Mouse (Mus musculus): ENCODE measurements around the gene A430033K04Rik.

A430033K04Rik gene

GRCm38 (mm10) chr5:138622645-138623477 is at the start of gene A430033K04Rik:
Gene A430033K04Rik (plus strand): TSS chr5:138622859.
- DNase-seq (ENCODE audit: low spot score in 2 of 2): peak; percentile 92 to 93

GRCm38 (mm10) chr5:138587396-138587795 is 35.3 kb upstream of the A430033K04Rik start:
- DNase-seq (ENCODE audit: low spot score in 2 of 2): no peak

- no peak for DNase-seq (ENCODE audit: low spot score in 2 of 2)
Measured at GRCm38 (mm10) chr5:138618353-138618752, 4.3 kb upstream of the A430033K04Rik start.

- peak; percentile 90 to 92 for DNase-seq (ENCODE audit: low spot score in 2 of 2)
Measured at GRCm38 (mm10) chr5:138619211-138620128, 3.2 kb upstream of the A430033K04Rik start, which contains the start of gene Zfp68. Gene Zfp68 (minus strand): TSS chr5:138619761.

GRCm38 (mm10) chr5:138620836-138621235 is 1.8 kb upstream of the A430033K04Rik start:
- DNase-seq (ENCODE audit: low spot score in 2 of 2): no peak

GRCm38 (mm10) chr5:138623478-138623875 is 818 bp downstream of the A430033K04Rik start:
- no peak for DNase-seq (ENCODE audit: low spot score in 2 of 2)

GRCm38 (mm10) chr5:138636486-138636885 is 13.8 kb downstream of the A430033K04Rik start:
- no peak for DNase-seq (ENCODE audit: low spot score in 2 of 2)

- no peak for DNase-seq (ENCODE audit: low spot score in 2 of 2)
Measured at GRCm38 (mm10) chr5:138641081-138641480, 18.4 kb downstream of the A430033K04Rik start.

- no peak for DNase-seq (ENCODE audit: low spot score in 2 of 2)
Measured at GRCm38 (mm10) chr5:138641761-138642160, 19.1 kb downstream of the A430033K04Rik start.

- no peak for DNase-seq (ENCODE audit: low spot score in 2 of 2)
Measured at GRCm38 (mm10) chr5:138652911-138653310, 30.3 kb downstream of the A430033K04Rik start.

GRCm38 (mm10) chr5:138656477-138657156 is 34.0 kb downstream of the A430033K04Rik start:
- DNase-seq (ENCODE audit: low spot score in 2 of 2): peak in 1 of 2 experiments; percentile 48

GRCm38 (mm10) chr5:138657407-138657806 is 34.7 kb downstream of the A430033K04Rik start:
- DNase-seq (ENCODE audit: low spot score in 2 of 2): no peak

- peak; percentile 11 to 12 for DNase-seq (ENCODE audit: low spot score in 2 of 2)
Measured at GRCm38 (mm10) chr5:138657854-138658253, 35.2 kb downstream of the A430033K04Rik start.

- peak; percentile 20 to 33 for DNase-seq (ENCODE audit: low spot score in 2 of 2)
Measured at GRCm38 (mm10) chr5:138658922-138659321, 36.3 kb downstream of the A430033K04Rik start.

- no peak for DNase-seq (ENCODE audit: low spot score in 2 of 2)
Measured at GRCm38 (mm10) chr5:138683023-138683766, 60.5 kb downstream of the A430033K04Rik start.

- DNase-seq (ENCODE audit: low spot score in 2 of 2): no peak
Measured at GRCm38 (mm10) chr5:138683821-138684220, 61.2 kb downstream of the A430033K04Rik start.

- DNase-seq (ENCODE audit: low spot score in 2 of 2): no peak
Measured at GRCm38 (mm10) chr5:138687453-138687852, 64.8 kb downstream of the A430033K04Rik start.

- no peak for DNase-seq (ENCODE audit: low spot score in 2 of 2)
Measured at GRCm38 (mm10) chr5:138689254-138689653, 66.6 kb downstream of the A430033K04Rik start.

GRCm38 (mm10) chr5:138692936-138693570 is 70.4 kb downstream of the A430033K04Rik start:
- no peak for DNase-seq (ENCODE audit: low spot score in 2 of 2)

GRCm38 (mm10) chr5:138694036-138694435 is 71.4 kb downstream of the A430033K04Rik start:
- DNase-seq (ENCODE audit: low spot score in 2 of 2): no peak

All from frontal cortex, postnatal 10 days (tissue).